Mouse (Mus musculus): ENCODE measurements around the gene Notch1.

Notch1 gene

DNA sequence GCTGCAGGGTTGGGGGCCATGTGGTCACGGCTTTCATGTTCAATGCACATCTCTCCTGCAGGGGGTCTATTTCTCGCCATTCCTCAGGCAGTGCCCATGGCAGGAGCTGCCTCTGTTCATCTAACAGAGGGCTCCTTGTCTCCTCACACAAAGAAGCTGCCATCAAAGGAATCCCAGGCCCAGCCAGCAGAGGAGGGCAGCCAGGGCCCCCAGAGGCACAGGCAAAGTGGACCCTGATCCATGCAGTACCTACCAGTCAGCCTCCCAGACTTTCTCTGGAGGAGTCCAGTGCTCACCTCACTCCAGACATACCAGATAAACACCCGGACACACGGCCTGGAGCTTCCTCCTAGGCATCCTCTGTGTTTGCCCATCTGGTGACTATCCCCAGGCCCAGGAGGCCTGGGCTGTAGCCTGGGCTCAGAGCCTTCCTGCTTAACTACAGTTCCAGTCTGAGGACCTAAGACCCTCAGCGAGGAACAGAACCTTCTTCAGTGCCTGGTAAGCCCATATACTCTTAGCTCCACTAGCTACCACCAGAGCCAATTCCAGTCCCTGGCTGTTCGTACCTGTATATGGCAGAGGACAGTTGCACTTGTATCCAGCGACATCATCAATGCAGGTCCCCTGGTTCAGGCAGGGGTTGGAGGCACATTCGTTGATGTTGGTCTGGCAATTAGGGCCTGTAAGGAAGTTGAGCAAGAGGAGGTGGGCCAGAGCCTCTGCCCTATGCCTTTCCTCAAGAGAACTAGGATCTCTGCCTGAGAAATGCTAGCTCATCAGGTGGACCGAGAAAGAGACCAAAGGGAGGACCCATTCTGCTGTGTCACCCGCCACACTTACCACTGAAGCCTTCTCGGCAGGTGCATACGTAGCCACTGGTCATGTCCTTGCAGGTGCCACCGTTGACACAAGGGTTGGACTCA lies 40.7 kb downstream of the Notch1 start:
- no peak for DNase-seq

DNA sequence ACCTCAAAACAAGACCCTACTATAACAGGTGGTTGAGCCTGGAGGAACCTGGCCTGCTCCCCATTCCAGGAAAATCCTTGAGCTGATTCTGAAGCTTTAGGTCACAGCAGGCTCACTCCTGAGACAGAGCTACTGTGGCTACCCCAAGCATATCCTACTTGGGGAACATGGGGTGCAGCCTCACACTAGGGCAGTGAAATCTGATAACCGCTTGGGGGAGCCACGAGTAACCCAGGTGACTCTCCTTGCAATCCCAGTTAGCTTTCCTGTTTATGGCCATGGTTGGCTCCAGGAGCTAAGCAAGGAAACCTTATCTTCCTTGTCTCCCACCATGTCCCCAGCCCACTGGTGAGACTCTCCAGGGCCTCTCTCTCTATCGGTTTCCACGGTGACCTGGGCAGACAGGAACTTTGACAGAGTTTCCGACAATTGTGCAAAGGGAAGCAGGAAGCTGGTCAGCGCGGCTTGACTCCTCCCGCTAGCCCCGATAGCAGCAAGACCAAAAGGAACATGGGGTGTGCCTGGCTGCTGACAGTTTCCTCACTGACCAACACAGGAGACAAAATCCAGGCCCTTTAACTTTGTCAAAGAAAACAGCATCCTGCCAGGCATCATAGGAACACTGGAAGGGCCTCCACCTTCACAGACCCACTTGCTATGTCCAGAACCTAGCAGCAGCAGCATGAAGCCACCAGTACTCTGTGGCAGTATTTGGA lies 41.5 kb downstream of the Notch1 start:
- no peak for DNase-seq

DNA sequence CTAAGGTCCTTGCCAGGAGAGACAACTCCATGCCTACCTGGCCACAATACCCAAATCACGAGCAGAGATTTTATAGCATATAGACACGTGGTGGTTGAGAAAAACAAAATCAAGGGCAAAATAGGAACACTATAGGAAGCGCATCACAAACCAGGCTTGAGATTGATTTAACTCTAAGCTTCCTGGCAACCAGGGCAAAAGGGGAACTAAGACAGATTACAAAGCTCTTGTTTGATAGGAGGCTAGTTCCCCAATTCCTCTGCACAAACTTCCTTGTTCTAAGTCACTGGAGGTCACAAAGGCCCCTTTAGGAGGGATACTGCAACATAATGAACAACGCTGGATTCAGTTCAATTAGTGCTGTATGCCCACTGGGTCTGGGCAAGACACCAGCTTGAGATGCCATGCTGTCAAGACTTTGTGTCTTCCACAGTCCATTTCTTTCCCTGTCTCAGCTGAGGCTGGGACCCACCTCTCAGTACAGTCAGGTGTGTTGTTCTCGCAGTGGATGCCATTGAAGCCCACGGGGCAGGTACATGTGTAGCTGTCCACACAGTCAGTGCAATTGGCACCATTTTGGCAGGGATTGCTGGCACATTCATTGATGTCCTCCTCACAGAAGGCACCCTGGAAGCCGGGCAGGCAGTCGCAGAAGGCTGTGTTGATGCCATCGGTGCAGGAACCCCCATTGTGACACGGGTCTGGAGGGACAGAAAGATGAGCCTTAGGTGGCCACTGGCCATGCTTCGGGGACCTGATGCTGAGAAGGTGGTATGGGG lies 44.0 kb downstream of the Notch1 start:
- no peak for DNase-seq

DNA sequence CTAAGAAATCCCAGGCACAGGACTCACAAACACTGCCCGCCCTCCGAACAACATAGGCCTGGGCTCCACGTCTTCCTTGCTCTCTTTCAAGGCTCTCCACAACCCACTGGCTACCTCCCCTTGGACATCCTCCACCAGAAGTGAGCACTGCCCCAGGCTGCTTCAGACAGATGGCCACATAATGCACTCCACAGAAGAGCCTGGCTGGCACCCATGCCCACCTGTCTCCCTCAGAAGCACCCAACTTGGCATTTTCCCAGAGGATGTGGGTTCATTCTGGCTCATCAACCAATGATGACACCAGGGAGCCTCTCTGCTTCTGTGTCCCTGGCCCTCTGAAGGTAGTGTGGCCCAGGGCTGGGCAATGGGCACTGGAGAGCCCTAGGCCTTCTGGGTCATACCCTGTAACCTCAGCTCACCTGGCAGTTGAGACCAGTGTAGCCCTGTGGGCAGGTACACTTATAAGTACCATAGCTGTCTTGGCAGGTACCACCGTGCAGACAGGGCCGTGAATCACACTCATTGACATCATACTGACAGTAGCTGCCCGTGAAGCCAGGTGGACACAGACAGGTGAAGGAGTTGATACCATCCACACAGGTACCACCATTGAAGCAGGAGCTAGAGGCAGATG lies 44.7 kb downstream of the Notch1 start:
- DNase-seq = no peak

DNA sequence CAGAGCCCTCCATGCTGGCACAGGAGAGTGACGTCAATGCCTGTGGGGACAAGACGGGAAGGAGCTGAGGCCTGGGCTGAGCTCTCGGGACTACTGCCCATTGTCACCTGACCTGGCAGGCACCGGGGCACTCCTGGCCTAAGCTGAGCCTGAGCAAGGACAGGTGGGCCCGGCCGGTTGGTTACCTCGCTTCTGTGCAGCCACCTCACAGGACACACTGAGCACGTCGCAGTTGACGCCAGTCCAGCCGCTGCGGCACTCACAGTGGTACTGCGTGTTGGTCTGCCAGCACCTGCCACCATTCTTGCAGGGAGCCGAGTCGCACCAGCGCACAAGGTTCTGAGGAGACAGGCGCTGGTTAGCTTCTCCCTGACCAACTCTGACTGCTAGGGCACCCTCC lies 45.5 kb downstream of the Notch1 start:
- no peak for DNase-seq

DNA sequence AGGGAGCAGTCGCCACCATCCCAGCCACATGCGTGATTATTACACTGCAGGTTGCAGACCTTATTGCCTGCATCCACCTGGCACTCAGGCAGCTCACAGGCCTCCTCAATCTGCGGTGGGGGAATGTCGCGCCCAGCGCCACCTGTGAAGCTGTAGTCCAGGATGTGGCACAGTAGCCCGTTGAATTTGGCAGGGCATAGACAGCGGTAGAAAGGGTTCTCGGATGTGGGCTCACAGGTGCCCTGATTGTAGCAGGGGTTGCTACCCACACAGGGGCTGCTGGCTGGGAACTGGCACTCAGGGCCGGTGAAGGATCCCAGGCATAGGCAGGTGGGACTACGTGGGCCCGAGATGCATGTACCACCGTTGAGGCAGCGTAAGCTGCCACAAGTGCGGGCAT lies 48.1 kb downstream of the Notch1 start:
- no peak for DNase-seq

DNA sequence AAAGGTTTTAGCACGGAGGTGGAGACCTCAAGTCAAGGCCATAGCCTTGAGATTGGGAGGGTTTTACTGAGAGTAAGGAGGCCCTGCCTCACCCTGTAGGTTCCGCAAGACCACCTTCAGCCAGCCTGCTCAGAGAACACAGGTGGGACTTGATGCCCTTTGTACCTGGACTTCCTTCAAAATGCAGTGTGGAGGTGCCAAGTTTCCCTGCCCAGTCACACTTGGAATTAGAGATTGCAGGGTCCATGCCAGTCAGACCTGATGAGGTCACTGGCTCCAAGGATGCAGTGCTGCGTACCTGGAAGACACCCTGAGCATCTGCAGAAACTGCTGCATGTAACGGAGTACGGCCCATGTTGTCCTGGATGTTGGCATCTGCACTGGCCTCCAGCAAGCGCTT lies 53.1 kb downstream of the Notch1 start:
- DNase-seq = no peak

DNA sequence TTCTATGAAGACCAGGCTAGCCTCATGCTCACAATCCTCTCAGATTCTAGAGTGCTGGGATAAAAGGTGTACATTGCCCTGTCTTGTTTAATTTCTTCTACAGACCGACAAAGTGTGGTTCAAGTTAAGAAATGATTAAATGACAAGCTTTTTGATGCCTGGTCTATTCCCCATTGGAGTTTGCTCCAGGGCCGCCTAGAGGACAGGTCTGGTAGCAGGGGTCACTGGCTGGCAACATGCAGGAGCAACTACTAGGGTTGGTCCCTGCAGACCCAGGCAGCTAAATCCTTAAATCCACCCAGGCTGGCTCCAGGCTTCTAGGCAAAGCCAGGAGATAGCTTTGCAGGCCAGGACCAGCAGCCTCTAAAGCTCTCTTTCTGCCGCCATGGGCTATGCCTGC lies 53.5 kb downstream of the Notch1 start:
- DNase-seq = no peak

DNA sequence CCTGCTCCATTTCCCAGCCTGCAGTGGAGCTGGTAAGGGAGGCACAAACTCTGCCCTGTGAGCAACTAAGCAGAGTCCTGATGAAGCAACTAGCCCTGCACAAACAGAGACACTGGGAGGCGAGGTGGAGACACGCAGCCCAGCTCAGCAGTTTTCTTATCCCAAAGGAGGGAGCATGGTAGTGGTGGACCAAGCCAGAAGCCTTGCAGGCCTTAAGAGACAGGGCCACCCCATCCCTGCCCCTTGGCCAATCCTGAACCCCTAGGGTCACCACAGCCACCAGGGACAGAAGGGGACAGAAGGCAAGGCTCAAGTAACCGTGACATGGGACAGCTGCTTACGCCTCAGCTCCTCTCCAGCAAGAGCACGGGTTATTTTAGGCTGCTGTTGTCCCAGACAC lies 54.8 kb downstream of the Notch1 start:
- no peak for DNase-seq

DNA sequence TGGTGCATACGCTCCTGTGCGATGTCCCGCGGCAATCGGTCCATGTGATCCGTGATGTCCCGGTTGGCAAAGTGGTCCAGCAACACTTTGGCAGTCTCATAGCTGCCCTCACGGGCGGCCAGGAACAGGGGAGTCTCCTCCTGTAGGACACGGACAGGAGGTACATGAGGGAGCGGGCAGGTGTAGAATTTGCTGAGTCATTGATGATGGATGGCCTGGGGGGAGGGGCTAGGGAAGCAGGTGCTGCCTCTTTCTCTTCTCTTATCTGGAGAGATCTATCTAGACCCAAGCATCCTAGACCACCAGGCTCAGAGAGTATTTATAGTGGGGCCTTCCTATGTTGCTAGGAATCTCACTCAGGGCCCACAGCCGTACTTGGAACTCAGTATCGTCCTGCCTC lies 55.6 kb downstream of the Notch1 start:
- DNase-seq = no peak

DNA sequence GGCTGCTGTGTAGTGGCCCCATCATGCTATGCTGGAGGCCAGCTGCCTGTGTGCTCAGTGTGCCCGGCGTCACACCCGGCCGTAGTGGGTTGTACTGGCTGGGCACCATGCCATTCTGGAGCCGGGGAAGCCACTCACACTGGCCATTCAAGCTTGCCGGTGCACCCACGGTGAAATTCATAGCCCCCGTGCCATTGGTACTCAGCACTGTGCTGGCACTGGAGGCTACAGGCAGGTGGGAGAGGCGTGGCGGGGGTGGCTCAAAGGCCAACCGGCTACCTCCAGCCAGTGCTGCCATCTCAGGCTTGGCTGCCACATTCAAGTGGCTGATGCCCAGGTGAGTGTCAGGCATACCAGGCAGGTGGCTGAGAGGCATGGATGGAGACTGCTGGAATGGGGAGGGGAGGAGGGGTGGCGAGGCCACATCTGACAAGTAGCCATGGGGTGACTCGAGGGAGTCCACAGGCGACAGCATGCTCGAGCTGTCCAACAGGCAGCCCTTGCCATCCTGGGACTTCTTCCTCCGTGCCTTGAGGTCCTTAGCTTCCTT lies 56.3 kb downstream of the Notch1 start:
- no peak for DNase-seq

DNA sequence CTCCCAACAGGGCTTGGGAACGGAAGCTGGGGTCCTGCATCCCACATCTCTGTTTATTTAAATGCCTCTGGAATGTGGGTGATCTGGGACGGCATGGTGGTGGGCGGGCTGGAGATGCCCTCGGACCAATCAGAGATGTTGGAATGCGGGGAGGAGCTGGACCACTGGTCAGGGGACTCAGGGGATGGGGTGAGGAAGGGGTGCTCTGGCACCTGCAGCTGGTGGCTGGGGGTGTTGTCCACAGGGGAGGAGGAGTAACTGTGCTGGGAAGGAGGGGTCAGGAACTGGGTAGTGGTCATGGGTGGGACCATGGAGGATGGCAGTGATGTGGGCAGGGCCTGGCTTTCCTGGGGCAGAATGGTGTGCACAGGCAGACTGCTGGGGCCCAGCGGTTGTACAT lies 57.0 kb downstream of the Notch1 start:
- DNase-seq = no peak

DNA sequence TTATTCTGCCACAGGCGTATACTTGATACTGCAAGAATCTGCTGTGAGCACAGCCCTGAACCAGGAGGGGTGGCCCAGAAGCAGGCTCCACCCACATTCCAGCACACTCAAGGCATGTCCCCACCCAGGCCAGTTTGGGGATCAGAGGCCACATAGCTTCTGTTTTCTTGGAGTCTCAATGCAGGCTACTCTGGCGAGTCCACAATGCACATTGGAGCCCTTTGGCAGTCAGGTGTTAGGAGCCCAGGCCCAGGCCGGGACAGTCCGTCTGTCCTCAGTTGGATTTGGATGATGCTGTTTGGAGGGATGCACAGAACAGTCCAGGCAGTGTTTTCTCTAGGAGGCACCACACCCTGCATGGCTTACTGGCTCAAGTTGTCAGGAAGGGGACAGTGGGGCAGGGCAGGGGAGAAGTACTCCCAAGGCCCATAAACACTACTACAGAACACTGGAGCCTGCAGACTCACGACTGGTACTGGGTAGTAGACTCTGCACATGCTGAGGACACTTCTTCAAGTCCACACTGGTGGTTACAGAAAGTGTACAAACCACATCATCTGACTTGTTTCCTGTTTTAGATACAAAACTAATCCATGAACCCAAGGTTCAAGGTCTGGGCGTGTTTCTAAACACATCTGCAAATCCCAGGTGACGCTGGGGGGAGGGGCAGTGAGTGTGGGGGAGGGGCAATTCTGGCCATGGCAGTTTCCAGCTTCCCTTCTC lies 57.9 kb downstream of the Notch1 start:
- no peak for DNase-seq

DNA sequence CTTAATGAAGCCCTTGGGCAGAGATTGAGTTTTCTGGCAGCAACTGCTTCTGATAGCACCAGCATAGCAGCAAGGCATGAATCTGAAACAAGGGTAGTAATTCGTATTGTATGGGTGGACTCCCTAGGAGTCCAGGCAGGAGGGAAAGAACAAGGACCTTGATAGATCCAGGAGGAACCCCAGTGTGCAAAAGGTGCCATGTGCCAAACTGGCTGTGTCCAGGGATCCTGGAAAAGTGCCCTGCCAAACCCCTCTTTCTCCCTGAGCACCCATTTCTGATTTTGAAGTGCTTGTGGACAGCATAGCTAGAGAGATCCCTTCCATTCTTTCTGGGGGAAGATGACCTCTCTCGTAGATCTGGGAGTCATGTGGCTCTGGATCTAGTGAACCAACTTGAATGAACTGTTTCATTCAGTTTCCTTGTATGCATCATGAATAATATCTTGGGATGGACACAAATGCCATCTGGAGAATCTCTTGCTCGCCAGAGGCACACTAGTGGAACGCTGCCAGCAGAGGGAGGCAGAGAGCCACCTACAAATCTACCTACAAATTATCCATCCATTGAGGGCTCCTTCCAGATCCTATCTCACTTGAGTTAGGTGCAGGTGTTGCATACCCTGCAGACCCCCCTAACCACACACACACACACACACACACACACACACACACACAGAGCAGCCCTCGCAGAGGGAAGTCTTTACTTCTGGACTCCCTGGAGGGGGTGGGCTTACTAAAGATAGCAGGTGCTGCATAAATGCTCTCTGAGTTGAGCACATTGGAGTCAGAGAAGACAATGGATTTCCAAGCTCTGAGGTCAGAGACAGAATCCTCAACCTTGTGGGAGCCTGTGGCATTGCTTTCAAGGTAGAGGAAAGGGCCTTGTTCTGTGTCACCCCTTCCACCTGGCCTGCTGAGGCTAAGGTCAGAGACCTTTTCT lies 67.1 kb downstream of the Notch1 start:
- peak; percentile 76 for DNase-seq

DNA sequence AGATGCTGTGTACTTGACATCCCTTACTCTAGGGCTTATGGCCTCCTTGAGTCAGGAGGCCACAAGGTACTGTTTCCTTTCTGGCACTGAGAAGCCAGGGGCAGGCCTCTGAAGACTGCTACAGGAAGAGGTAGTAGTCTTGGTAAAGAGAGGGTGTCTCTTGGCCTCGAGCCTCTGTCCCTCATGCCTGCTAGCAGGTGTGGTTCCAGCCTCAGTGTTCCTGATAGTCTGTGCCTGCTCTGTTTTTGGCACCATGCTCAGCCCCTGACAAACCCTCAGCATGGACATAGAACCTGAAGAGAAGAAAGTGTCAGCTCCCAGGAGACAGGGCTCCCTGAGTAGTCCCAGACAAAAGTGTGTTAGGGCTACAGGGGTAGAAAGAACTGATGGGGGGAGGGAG lies 69.0 kb downstream of the Notch1 start:
- no peak for DNase-seq

DNA sequence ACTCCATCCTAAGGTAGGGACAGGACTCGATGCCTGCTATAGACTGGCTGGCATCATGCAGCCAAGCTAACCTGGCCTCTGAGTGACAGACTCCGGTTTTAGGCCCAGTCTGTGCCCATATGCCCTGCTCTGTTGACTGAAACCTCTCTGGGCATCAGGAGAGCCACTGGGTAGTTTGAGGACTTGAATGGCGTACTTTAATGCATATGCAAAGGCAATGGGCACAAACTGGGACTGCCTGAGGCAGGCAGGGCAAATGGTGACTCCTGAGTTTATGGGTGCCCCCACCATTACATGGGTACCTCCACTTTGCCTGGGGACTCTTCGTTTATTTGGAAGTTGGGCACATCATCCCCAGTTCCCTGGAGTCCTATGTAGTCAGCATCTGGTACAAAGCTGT lies 69.8 kb downstream of the Notch1 start:
- DNase-seq = no peak

DNA sequence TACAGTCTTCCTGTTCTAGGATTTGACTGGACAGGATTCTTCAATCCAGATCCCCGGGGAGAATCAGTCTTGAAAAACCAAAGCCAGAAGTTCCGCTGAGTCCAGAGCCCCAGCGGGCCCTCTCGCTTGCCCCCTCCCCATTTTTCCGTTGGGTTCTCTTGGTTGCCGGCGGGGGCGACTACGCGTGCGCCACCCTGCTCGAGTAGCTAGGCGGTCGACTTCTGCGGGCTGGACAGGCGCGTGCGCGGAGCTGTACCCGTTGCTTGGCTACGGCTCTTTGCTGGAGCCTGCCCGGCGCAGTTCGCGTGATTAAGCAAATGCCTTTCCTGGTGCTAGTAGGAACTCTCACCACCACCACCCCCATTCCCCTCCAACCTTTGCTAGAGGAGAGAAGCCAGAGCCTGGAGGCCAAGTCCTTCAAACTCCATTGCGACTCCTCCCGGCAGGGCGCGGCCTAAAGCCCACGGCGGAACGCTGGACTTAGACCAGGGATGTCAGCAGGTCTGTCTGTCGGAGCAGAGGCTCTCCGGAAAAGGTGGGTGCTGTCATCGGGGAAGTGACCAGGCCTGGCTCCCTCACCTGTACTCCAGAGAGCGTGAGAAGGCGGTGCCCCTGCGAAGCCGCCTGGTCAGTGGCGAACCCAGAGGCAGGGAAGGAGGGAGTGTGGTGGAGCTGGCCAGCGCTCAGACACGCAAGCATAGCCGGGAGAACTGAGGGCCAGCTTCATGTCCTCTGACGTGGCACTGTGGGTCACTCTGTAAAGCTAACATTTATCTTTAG lies 70.6 kb downstream of the Notch1 start:
- peak; percentile 97 for DNase-seq

DNA sequence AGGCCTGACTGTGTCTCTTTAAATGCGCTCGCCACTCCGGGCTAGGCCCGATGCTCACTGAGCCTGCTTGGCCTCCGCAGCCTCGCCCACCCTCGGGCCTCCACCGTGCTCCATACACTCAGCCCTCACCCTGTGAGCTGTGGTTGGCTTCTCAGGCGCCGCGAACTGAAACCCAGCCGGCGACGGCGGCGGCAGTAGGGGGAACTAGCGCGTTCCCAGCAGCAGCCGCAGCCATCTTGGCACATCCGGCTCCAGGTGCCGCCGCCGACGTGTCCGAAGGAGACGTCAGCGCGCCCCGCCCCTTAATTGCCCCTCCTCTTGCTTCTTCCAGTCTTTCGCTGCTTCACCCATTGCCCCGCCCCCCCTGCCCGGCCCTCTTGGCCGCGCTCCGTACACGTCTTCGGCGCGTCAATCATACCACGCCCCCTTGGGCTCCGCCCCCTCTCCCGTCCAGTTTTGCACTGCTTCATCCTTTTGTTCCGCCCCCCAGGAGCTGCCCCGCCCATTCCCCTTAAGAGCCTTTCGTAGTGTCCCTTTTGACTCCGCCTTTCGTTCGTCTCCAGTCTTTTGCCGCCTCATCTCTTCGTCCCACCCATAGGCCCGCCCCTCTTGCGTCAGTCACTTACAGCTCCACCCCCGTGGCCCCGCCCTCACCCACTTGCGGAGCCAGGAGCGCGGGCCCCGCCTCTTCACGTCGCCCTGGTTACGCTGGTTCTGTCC lies 71.4 kb downstream of the Notch1 start, which contains the start of gene Sec16a:
TSS of gene Sec16a (minus strand) at position 271 of the 720 bp plus-strand sequence.
- DNase-seq = peak; percentile 99

DNA sequence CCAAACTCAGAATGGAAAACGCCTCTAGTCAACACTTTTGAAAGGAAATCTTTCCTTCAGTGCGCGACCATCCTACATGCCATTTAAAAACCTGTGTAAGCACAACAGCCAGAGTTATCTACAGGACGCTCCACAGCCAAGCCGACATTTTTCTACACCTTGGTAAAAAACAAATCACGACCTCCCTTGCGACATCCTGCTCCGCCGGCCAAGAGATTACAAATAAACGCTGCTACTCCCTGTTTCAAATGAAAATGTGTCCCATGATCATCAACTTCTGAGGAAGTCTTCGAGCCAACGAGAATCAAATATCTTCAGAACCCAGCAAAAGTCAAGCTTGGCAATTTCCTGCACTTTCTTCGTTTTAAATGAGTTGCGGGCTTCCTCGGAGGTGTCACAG lies 72.1 kb downstream of the Notch1 start:
- no peak for DNase-seq

All from right cerebral cortex, postnatal 25 days (tissue).